Mouse (Mus musculus) heart, embryonic 12.5 days (tissue): Measurements from ENCODE around the gene Usf1. TPM values are rescaled to one million over a fixed set of nuclear protein-coding genes. Genes with fewer than 3 reads are reported as not detected.

Experiments used
- ATAC-seq: fragments of 200-750 bp; cut with Nextera tagmentation; 2 replicates; pipeline ENCODE4 v1.8.0; 2017; ENCODE audit warnings: moderate TSS enrichment, moderate library complexity; ENCODE audit not compliant: insufficient number of reproducible peaks, low FRiP score
- H3K27ac ChIP-seq: fragments of 300-500 bp; sonication (generic); 2 replicates; pipeline ENCODE4 v1.5.1; 2016; ENCODE audit warnings: mild to moderate bottlenecking, moderate library complexity; ENCODE audit not compliant: poor library complexity, severe bottlenecking
- H3K27me3 ChIP-seq: fragments of 300-500 bp; sonication (generic); replicated peaks from 2 replicates; pipeline ENCODE4 v1.6.1; 2016; ENCODE audit warnings: mild to moderate bottlenecking, moderate library complexity
- H3K36me3 ChIP-seq: fragments of 300-500 bp; sonication (generic); 2 replicates; pipeline ENCODE4 v1.6.1; 2016; ENCODE audit warnings: mild to moderate bottlenecking, moderate library complexity
- H3K4me1 ChIP-seq: fragments of 300-500 bp; sonication (generic); replicated peaks from 2 replicates; pipeline ENCODE4 v1.6.1; 2016; ENCODE audit warnings: mild to moderate bottlenecking
- H3K4me2 ChIP-seq: fragments of 300-500 bp; sonication (generic); 2 replicates; pipeline ENCODE4 v1.6.1; 2016; ENCODE audit warnings: mild to moderate bottlenecking, moderate library complexity
- H3K4me3 ChIP-seq: fragments of 300-500 bp; sonication (generic); 2 replicates; pipeline ENCODE4 v1.5.1; 2016; ENCODE audit warnings: mild to moderate bottlenecking
- H3K9ac ChIP-seq: fragments of 300-500 bp; sonication (generic); 2 replicates; pipeline ENCODE4 v1.6.1; 2016; ENCODE audit warnings: mild to moderate bottlenecking, moderate library complexity
- H3K9me3 ChIP-seq: fragments of 300-500 bp; sonication (generic); replicated peaks from 2 replicates; pipeline ENCODE4 v1.6.1; 2016; ENCODE audit warnings: mild to moderate bottlenecking, moderate library complexity
- WGBS: fragments of 180-500 bp; shearing (Covaris S2); methylation state at CpG from one replicate; pipeline ENCODE4 v1.1.7; 2016; 5-methylcytosine and 5-hydroxymethylcytosine counted together
- polyA plus RNA-seq: library from polyadenylated mRNA; unstranded; fragments of >200 nt; fragmentation: Nextera tagmentation; extraction: Ambion mirVana; gene quantifications from 2 replicates; pipeline ENCODE4 v1.2.1, GENCODE M21; 2016

Gene Usf1
- polyA plus RNA-seq, 1 experiment from 2014 or later, result 62.7 TPM

GRCm38 (mm10) chr1:171452522-171452921 lies 41.4 kb downstream of the Usf1 start:
- no peak overlapping the region for H3K9ac ChIP-seq
- H3K4me2 ChIP-seq, result no peak overlapping the region
- no peaks in the 10 kb centered on the region for H3K36me3 ChIP-seq
- H3K27ac ChIP-seq, result no peak overlapping the region
- H3K4me3 ChIP-seq, result no peak overlapping the region
- H3K9me3 ChIP-seq, result no peaks in the 10 kb centered on the region
- 66% methylated on average over 5 of the region's 5 CpGs for WGBS
- no peak for ATAC-seq
- H3K27me3 ChIP-seq, result no peaks in the 10 kb centered on the region
- H3K4me1 ChIP-seq, result peaks cover 15% of the 10 kb centered on the region

- WGBS, result 80% methylated on average over 5 of the region's 5 CpGs
- no peaks in the 10 kb centered on the region for H3K9me3 ChIP-seq
- H3K4me2 ChIP-seq, result no peak overlapping the region
- H3K4me3 ChIP-seq, result no peak overlapping the region
- H3K27me3 ChIP-seq, result no peaks in the 10 kb centered on the region
- no peak overlapping the region for H3K9ac ChIP-seq
- peaks cover 11% of the 10 kb centered on the region for H3K4me1 ChIP-seq
- H3K36me3 ChIP-seq, result no peaks in the 10 kb centered on the region
- ATAC-seq, result no peak
- no peak overlapping the region for H3K27ac ChIP-seq
These were observed 41.8 kb downstream of the Usf1 start for GRCm38 (mm10) chr1:171452923-171453322.

GRCm38 (mm10) chr1:171454926-171455325 lies 43.8 kb downstream of the Usf1 start:
- no peak for ATAC-seq
- H3K27me3 ChIP-seq, result no peaks in the 10 kb centered on the region
- 78% methylated on average over 6 of the region's 6 CpGs for WGBS
- no peak overlapping the region for H3K4me2 ChIP-seq
- H3K4me3 ChIP-seq, result no peak overlapping the region
- no peaks in the 10 kb centered on the region for H3K9me3 ChIP-seq
- no peaks in the 10 kb centered on the region for H3K36me3 ChIP-seq
- no peak overlapping the region for H3K9ac ChIP-seq
- no peak overlapping the region for H3K27ac ChIP-seq
- peaks cover 14% of the 10 kb centered on the region for H3K4me1 ChIP-seq

- Histone ChIP-seq H3K9me3 (no peaks in the 10 kb centered on the region), H3K4me1 (peaks cover 18% of the 10 kb centered on the region), H3K27me3 (no peaks in the 10 kb centered on the region), H3K36me3 (peaks cover 24% of the 10 kb centered on the region), H3K27ac (no peak overlapping the region), H3K9ac (no peak overlapping the region), H3K4me3 (no peak overlapping the region), H3K4me2 (no peak overlapping the region)
- WGBS, result 100% methylated on average over 1 of the region's 1 CpGs
- no peak for ATAC-seq
These were observed 46.5 kb downstream of the Usf1 start for GRCm38 (mm10) chr1:171457568-171457967.

- H3K27ac ChIP-seq, result no peak overlapping the region
- peaks cover 13% of the 10 kb centered on the region for H3K4me1 ChIP-seq
- H3K9ac ChIP-seq, result no peak overlapping the region
- H3K27me3 ChIP-seq, result no peaks in the 10 kb centered on the region
- no peak overlapping the region for H3K4me3 ChIP-seq
- peaks cover 40% of the 10 kb centered on the region for H3K36me3 ChIP-seq
- no peaks in the 10 kb centered on the region for H3K9me3 ChIP-seq
- no peak overlapping the region for H3K4me2 ChIP-seq
- WGBS, result 58% methylated on average over 5 of the region's 5 CpGs
- ATAC-seq, result no peak
These were observed 48.7 kb downstream of the Usf1 start for GRCm38 (mm10) chr1:171459791-171460190.

- Histone ChIP-seq H3K27ac (no peak overlapping the region), H3K27me3 (no peaks in the 10 kb centered on the region), H3K4me3 (no peak overlapping the region), H3K4me1 (peaks cover 13% of the 10 kb centered on the region), H3K9me3 (no peaks in the 10 kb centered on the region), H3K9ac (no peak overlapping the region), H3K36me3 (peaks cover 44% of the 10 kb centered on the region), H3K4me2 (no peak overlapping the region)
- WGBS, result 87% methylated on average over 22 of the region's 22 CpGs
- no peak for ATAC-seq
These were observed 49.7 kb downstream of the Usf1 start for GRCm38 (mm10) chr1:171460551-171461503.

- H3K36me3 ChIP-seq, result peaks cover 44% of the 10 kb centered on the region
- no peak overlapping the region for H3K27ac ChIP-seq
- no peak overlapping the region for H3K4me2 ChIP-seq
- ATAC-seq, result no peak
- 83% methylated on average over 3 of the region's 3 CpGs for WGBS
- H3K9ac ChIP-seq, result no peak overlapping the region
- no peaks in the 10 kb centered on the region for H3K9me3 ChIP-seq
- no peak overlapping the region for H3K4me3 ChIP-seq
- no peaks in the 10 kb centered on the region for H3K27me3 ChIP-seq
- H3K4me1 ChIP-seq, result peaks cover 13% of the 10 kb centered on the region
These were observed 52.0 kb downstream of the Usf1 start for GRCm38 (mm10) chr1:171463133-171463532.

- no peak overlapping the region for H3K9ac ChIP-seq
- peaks cover 13% of the 10 kb centered on the region for H3K4me1 ChIP-seq
- no peaks in the 10 kb centered on the region for H3K27me3 ChIP-seq
- no peak for ATAC-seq
- 86% methylated on average over 5 of the region's 5 CpGs for WGBS
- H3K4me2 ChIP-seq, result no peak overlapping the region
- H3K36me3 ChIP-seq, result peaks cover 37% of the 10 kb centered on the region
- no peaks in the 10 kb centered on the region for H3K9me3 ChIP-seq
- H3K27ac ChIP-seq, result no peak overlapping the region
- H3K4me3 ChIP-seq, result no peak overlapping the region
These were observed 54.8 kb downstream of the Usf1 start for GRCm38 (mm10) chr1:171465749-171466412.

- H3K4me3 ChIP-seq, result no peak overlapping the region
- ATAC-seq, result no peak
- no peaks in the 10 kb centered on the region for H3K27me3 ChIP-seq
- H3K9me3 ChIP-seq, result no peaks in the 10 kb centered on the region
- peaks cover 30% of the 10 kb centered on the region for H3K36me3 ChIP-seq
- peaks cover 15% of the 10 kb centered on the region for H3K4me1 ChIP-seq
- no peak overlapping the region for H3K9ac ChIP-seq
- WGBS, result 80% methylated on average over 4 of the region's 4 CpGs
- no peak overlapping the region for H3K27ac ChIP-seq
- H3K4me2 ChIP-seq, result no peak overlapping the region
These were observed 55.5 kb downstream of the Usf1 start for GRCm38 (mm10) chr1:171466565-171466964.
